Mouse (Mus musculus): ENCODE measurements around the gene Olfr303.
"Not testable (repeated sequence)": the region's sequence is repeated elsewhere in the genome, so short reads cannot be mapped to it uniquely, and the experiment has no call there.

Gene Olfr303

DNA sequence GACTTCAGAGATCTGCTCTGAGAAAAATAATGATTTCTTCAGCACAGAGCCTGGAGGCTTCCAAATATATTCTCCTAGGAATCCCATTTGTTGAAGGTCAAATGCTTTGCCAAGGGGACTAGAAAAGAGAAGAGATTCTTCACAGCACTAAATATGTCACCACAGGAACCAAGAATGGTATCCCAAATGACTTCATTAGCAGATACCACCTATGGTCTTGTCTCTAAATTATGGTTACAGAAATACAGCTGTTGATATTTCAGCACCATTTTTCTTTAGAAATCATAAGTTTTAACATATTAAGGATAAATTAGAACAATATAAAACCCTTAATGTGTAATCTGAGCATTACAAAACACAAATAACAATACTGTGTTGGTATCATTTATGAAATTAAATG is at the start of gene Olfr303:
TSS of gene Olfr303 (minus strand) at position 101 of the 400 bp plus-strand sequence.
- DNase-seq (ENCODE audit: low spot score) = no peak

DNA sequence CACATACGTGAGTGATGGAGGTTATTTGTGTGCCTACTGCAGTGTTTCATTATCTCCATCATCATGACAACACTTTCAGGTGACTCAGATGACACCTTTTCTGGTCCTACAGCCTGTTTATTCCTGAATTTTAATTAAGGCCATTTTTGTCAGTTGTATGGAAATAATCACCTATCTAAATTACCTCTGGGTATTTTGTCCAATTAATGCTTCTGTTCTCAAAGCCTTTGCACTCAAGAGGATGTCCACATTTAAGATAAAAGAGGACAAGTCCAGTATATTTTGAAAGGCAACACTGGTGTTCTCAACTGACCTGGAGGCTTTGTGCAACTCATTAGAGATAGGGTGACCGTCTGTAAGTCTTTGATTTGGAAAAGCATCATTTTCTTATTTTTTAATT is 6.0 kb upstream of the Olfr303 start, which contains the start of gene Olfr301:
TSS of gene Olfr301 (plus strand) at position 301 of the 400 bp plus-strand sequence.
- DNase-seq (ENCODE audit: low spot score) = no peak

DNA sequence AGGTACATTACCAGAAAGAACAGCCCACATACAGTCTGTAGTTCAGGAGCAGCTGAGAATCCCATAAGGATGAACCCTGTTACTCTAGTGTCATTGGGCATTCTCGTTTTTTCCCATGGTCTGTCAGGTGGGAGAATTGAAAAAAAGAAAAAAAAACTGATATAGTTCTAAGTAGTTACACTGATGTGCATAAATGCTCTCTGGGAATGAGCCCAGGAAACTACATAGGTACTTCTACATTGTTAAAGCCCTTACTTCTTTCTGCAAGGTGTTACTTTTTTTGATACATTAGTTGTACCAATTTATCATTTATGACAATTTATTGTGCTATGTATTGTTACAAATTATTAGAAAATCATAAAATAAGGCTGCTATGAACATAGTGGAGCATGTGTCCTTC is 11.0 kb downstream of the Olfr303 start, which contains the start of gene Olfr304:
TSS of gene Olfr304 (minus strand) at position 101 of the 400 bp plus-strand sequence.
- DNase-seq (ENCODE audit: low spot score) = no peak

DNA sequence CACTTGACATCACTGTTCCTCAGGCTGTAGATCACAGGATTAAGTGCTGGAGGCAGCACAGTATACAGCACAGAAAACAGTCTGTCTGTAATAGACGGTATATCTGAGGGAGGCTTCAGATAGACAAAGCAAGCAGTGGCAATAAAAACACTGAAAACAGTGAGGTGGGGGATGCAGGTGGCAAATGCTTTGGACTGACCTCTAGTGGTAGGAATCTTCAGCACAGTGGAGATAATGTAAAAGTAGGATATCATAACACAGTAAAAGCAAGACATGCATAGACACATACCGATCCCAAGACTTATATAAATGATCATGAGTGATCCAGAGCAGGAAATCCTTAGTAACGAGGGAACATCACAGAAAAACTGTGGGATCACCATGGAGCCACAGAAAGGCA is 11.8 kb downstream of the Olfr303 start:
- DNase-seq (ENCODE audit: low spot score) = no peak

DNA sequence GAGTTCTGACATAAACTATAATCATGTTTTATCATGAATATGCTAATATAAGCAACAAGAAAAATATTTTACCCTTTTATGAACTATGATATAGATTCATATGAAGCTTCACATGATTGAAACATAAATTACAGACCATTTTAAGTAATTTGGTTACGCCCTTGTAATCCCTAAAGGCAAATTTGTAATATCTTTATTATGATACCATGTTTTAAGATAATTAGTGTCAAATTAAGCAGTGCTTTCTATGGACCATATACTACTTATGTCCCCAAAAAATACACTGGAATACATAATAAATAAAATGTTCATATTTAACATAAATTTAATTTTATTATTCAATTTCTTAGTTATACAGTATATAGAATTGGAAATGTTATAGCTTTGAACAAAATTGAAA is 30.8 kb downstream of the Olfr303 start, which contains the start of gene Olfr305:
TSS of gene Olfr305 (minus strand) at position 101 of the 400 bp plus-strand sequence.
- DNase-seq (ENCODE audit: low spot score) = no peak

DNA sequence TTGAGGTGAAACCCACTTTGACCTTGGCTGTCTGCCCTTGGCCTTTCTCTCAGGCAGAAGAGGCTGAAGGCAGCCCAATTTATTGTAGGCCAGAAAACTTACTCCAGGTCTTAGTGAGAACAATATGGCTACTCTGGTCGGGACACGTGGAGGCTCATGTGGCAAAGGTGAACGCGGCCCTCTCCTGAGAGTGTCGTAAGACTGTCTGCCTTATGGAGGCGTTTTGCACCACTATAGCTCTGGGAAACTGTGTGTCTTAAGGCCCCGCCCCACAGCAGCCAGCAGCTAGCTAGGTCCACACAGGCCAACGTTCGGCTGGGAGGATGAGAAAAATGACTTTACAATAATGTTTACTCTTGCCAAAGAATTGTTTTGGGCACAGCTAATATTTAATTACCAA is 51.3 kb downstream of the Olfr303 start:
- not testable (repeated sequence) for DNase-seq (ENCODE audit: low spot score)

DNA sequence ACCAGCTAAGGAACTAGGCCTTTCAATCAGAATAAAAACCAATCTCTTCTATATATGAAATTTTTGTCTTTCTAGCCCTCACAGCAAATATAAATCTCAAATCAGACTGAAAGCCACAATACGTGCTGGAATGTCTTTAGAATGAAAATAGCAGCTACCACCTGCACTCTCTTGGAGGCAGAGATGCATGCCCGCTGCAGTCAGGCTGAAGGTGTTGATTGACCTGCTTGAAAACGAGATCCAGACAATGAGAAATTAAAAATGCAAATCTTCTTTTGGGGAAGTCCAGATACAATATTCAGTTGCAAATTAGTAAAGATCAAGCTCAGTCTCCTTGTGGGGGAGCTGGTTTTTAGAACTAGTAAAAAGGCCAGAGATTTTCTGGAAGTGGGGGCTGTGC is 53.3 kb downstream of the Olfr303 start:
- no peak for DNase-seq (ENCODE audit: low spot score)

DNA sequence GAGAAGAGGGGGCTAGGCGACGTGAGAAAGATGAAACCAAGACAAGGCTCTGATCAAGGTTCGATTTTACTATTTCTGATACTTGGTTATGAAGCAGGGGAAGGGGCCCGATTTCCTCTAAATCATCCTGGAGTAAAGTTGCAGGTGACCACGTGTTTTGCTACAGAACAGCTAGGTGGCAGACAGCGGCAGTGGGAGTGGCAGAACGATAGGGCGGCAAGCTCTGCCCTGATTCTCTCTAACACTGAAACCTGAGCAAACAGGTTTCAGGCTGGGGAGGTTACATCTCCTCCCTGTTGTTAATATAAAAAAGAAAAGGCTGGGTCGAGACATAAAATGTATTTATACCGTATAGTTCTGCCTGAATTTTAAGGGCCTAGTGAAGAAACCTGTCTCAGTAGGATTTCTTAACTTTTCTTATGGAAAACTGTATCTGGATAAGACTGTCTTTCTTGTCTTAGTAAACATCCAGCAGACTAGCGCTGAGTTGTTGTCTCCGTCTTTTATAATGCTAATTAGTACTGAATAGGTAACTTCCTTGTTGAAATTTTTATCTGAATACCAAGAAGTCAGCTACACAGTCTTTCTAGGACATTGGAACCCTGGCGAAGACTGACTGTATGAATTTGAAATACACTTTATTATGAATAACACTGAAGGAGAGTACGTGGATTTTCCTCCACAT is 54.6 kb downstream of the Olfr303 start:
- DNase-seq (ENCODE audit: low spot score) = no peak
